Mouse (Mus musculus) small intestine, adult 2 months (tissue): ENCODE data around the gene Lztr1.

Source experiments
- CTCF ChIP-seq: fragments of 200-500 bp; IDR thresholded peaks from 2 replicates; pipeline ENCODE4 v1.5.1; 2012; ENCODE audit warnings: low read depth, mild to moderate bottlenecking, control low read depth, inconsistent platforms, low read length, moderate library complexity, mixed read lengths; ENCODE audit not compliant: insufficient replicate concordance, insufficient read length; ENCODE audit errors: extremely low read depth
- POLR2A ChIP-seq: fragments of 200-500 bp; IDR thresholded peaks from 2 replicates; pipeline ENCODE4 v1.6.1; 2012; ENCODE audit warnings: low read depth, mild to moderate bottlenecking, control low read depth, inconsistent platforms, low read length, moderate library complexity

DNA sequence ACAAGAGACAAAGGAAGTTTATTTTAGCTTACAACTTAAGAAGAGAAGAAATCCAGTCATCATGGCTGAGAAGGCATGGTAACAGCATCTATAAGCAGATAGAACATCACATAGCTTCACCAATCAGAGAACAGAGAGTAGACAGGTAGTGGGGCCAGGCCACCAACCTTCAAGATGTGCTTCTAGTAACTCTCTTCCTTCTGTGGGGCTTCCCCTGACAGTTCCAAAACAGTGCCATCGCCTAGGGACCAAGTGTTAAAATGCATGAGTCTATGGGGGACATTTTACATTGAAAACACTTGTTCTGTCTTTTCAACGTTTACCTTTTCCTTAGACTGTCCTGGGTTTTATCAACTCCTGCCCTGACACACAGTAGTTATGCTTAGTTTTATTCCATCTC is 45.3 kb upstream of the Lztr1 start:
- TF ChIP-seq POLR2A: no peak
- TF ChIP-seq CTCF: no peak
